Mouse (Mus musculus) heart, embryonic 12.5 days (tissue): Measurements from ENCODE around the gene Gm20388. TPM values are rescaled to one million over a fixed set of nuclear protein-coding genes. Genes with fewer than 3 reads are reported as not detected.

Experiments used
- ATAC-seq: fragments of 200-750 bp; cut with Nextera tagmentation; 2 replicates; pipeline ENCODE4 v1.8.0; 2017; ENCODE audit warnings: moderate TSS enrichment, moderate library complexity; ENCODE audit not compliant: insufficient number of reproducible peaks, low FRiP score
- H3K27ac ChIP-seq: fragments of 300-500 bp; sonication (generic); 2 replicates; pipeline ENCODE4 v1.5.1; 2016; ENCODE audit warnings: mild to moderate bottlenecking, moderate library complexity; ENCODE audit not compliant: poor library complexity, severe bottlenecking
- H3K27me3 ChIP-seq: fragments of 300-500 bp; sonication (generic); replicated peaks from 2 replicates; pipeline ENCODE4 v1.6.1; 2016; ENCODE audit warnings: mild to moderate bottlenecking, moderate library complexity
- H3K36me3 ChIP-seq: fragments of 300-500 bp; sonication (generic); 2 replicates; pipeline ENCODE4 v1.6.1; 2016; ENCODE audit warnings: mild to moderate bottlenecking, moderate library complexity
- H3K4me1 ChIP-seq: fragments of 300-500 bp; sonication (generic); replicated peaks from 2 replicates; pipeline ENCODE4 v1.6.1; 2016; ENCODE audit warnings: mild to moderate bottlenecking
- H3K4me2 ChIP-seq: fragments of 300-500 bp; sonication (generic); 2 replicates; pipeline ENCODE4 v1.6.1; 2016; ENCODE audit warnings: mild to moderate bottlenecking, moderate library complexity
- H3K4me3 ChIP-seq: fragments of 300-500 bp; sonication (generic); 2 replicates; pipeline ENCODE4 v1.5.1; 2016; ENCODE audit warnings: mild to moderate bottlenecking
- H3K9ac ChIP-seq: fragments of 300-500 bp; sonication (generic); 2 replicates; pipeline ENCODE4 v1.6.1; 2016; ENCODE audit warnings: mild to moderate bottlenecking, moderate library complexity
- H3K9me3 ChIP-seq: fragments of 300-500 bp; sonication (generic); replicated peaks from 2 replicates; pipeline ENCODE4 v1.6.1; 2016; ENCODE audit warnings: mild to moderate bottlenecking, moderate library complexity
- WGBS: fragments of 180-500 bp; shearing (Covaris S2); methylation state at CpG from one replicate; pipeline ENCODE4 v1.1.7; 2016; 5-methylcytosine and 5-hydroxymethylcytosine counted together
- polyA plus RNA-seq: library from polyadenylated mRNA; unstranded; fragments of >200 nt; fragmentation: Nextera tagmentation; extraction: Ambion mirVana; gene quantifications from 2 replicates; pipeline ENCODE4 v1.2.1, GENCODE M21; 2016

The Gm20388 gene
- polyA plus RNA-seq, 1 experiment from 2014 or later: not detected

DNA sequence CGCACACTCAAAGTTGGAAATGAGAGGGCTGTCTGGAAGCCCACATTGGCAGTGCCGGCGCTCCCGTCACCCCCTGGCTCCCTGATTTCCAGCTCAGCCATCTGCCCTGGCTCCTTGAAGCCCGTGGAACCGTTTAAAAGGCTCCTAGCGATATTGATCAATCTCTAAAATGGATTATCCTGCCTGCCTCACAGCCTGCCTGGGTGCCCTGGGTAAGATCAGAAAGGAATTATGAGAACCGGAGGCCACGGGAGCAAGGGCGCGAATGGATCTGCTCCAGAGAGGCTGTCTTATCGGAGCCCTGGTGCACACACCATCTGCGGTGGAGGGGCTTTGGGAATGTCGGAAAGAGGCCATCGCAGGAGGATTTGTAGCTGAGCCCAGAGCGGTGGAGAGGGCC, 561.6 kb downstream of the Gm20388 start:
- peak overlapping the region; percentile 19; the same call in 1 of the 2 replicates for H3K9ac ChIP-seq
- 13% methylated on average over 16 of the region's 16 CpGs for WGBS
- 0 out of 2 replicates have a peak, but pooled peaks cover 7% of the 10 kb centered on the region for H3K27me3 ChIP-seq
- no peak overlapping the region; the same call in 1 of the 2 replicates for H3K4me3 ChIP-seq
- ATAC-seq: no peak
- peaks cover 65% of the 10 kb centered on the region for H3K4me1 ChIP-seq
- H3K27ac ChIP-seq: peak overlapping the region; percentile 64
- no peaks in the 10 kb centered on the region for H3K36me3 ChIP-seq
- peak overlapping the region; percentile 57 for H3K4me2 ChIP-seq
- H3K9me3 ChIP-seq: no peaks in the 10 kb centered on the region

DNA sequence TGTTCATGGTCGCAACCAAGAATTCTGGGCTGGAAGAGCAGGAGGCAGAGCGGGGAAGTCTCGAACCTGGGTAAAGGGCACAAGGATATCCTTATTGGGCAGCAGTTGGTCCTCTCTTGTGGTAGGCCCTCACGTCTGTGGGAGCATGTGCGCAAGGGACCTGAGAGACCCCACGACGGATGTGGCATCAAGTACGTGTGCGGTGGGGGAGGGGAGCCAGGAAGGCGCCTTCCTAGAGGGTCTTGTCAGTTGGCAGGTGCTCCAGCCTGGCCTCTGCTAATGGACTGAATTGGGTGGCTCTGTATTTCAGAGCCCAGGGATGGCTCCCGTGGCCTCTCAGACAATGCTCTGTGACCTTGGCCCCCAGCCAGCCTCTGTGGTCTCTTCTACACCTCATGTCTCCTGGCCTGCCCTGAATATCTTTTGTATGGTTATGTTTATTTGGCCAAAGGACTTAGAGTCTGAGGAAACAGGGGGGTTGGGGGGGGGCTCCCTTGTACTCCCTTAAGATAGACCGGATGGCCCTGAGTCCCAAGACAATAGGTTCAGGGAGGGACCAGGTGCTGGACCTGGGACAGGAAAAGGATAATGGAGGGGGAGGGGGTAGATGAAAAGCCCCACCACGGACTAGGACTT, 563.2 kb downstream of the Gm20388 start:
- Histone ChIP-seq H3K4me3 (no peak overlapping the region), H3K27ac (no peak overlapping the region), H3K27me3 (no peaks in the 10 kb centered on the region), H3K36me3 (no peaks in the 10 kb centered on the region), H3K4me2 (no peak overlapping the region), H3K9me3 (no peaks in the 10 kb centered on the region), H3K9ac (no peak overlapping the region), H3K4me1 (peaks cover 68% of the 10 kb centered on the region)
- WGBS: 78% methylated on average over 13 of the region's 13 CpGs
- ATAC-seq: no peak

DNA sequence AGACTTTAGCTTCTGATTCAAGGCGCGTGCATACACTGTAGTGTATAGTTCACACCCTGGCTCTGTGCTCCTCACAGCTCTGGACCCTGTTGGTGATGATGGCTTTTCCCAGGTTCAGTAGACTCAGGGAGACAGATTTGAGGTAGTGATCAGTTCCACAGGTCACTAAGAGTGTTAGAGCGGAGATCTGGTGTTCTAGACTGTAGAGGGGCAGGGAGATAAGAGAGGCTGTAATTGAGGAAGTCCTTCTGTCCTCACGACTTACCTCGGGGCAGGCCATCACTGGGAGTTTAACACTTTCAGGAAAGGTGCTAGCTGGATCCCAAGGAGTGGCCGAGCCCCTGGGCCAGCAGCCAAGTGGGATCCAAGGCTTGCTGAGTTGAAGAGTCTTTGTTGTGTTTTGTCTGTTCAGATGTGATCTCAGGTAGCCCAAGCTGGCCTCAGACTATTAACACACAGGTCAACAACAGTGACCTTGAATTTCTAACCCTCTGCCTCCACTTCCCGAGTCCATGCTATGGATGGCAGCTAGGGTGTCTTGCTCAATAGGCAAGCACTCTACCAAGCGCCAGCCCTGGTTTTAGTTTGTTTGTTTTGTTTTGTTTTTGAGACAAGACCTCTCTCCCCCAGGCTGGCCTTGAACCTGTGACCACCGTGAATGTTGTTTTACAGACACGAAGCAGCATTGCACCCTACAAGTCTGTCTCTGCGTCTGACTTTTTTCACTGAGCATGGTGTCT, 564.0 kb downstream of the Gm20388 start:
- Histone ChIP-seq H3K4me3 (no peak overlapping the region), H3K4me2 (no peak overlapping the region), H3K36me3 (no peaks in the 10 kb centered on the region), H3K9me3 (no peaks in the 10 kb centered on the region), H3K27me3 (no peaks in the 10 kb centered on the region), H3K4me1 (peaks cover 71% of the 10 kb centered on the region), H3K27ac (no peak overlapping the region; the same call in 1 of the 2 replicates), H3K9ac (no peak overlapping the region)
- WGBS: 57% methylated on average over 11 of the region's 11 CpGs
- no peak for ATAC-seq

DNA sequence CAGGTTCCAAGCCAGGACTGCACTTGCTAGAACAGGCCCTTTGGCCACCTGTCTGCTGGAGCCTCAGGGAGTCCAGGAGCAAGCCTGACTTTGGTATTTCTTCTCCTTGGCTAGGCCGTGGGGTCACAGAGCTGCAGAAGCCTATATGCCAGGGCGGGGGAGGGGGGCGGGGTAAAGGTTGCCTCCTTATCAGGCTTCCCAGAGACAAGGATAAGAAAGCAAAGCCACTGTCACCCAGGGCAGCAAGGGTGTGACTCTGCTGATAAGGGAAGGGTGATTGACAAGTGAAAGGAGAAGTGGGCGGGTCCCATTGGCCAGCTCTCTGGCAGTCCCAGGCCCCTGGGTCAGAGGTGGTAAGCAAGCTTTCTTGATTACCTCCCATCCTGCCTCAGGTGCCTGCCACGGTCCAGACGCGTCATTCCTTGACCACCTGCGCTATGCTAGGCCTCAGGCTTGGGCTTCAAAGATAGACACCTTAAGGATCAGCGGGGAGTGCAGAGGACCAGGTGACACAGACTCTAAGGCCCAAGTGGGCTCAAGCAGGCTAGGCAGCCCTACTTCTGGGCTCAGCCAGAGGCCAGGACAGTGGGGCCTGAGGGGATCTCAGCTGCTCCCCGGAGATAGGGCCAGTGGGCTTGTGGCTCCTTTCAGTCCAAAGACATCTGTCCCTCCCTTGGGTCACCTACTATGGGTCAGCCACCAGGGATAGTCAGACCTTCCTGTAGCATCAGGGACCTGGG, 565.0 kb downstream of the Gm20388 start:
- Histone ChIP-seq H3K27me3 (no peaks in the 10 kb centered on the region), H3K4me3 (no peak overlapping the region), H3K4me1 (peaks cover 72% of the 10 kb centered on the region), H3K9me3 (no peaks in the 10 kb centered on the region), H3K27ac (peak overlapping the region; percentile 63), H3K4me2 (peak overlapping the region; percentile 19), H3K36me3 (no peaks in the 10 kb centered on the region), H3K9ac (0 out of 2 replicates have a peak overlapping the region, but pooled peaks have one; percentile 14)
- 28% methylated on average over 10 of the region's 10 CpGs for WGBS
- peak; percentile 93 for ATAC-seq

DNA sequence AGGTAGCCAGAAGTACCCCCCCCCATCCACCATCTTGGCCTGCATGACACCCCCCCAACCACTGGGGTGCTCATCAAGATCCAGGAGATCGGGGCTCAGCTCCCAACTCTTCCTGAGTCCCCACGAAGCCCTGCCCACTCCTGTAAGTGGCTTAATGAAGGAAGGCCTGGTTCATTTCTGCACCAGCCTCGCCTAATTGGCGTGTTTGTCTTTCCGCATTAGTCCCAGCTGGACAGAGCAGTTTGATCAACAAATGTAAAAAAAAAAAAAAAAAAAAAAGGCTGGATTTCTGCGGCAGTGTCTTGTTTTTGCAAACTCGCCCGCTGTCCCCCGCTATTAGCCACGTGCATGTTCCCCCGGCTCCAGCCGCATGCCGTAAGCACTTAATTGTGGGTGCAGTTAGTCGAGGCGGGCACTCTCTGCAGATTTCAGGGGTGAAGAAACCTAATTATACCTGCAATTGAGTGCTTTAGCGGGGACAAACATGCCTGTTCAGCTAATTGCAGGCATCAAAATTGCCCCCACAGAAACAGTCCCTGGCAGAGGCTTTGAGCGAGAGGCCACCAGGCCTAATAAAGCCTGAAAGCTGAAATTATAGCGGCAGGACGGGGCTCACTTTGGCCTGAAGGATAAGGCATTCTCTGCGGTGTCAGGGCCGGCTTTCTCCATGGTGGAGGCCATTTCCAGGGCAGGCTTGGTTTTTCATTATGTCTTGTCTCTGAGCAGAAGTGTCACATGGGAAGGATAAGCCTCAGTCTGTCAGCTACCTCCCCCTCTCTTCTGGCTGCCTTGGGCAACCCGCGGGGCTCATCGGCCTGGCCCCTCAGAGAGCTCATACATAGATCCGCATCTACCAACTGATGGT, 566.3 kb downstream of the Gm20388 start:
- no peak overlapping the region for H3K27ac ChIP-seq
- no peak overlapping the region for H3K4me3 ChIP-seq
- H3K27me3 ChIP-seq: no peaks in the 10 kb centered on the region
- H3K9me3 ChIP-seq: no peaks in the 10 kb centered on the region
- no peaks in the 10 kb centered on the region for H3K36me3 ChIP-seq
- H3K9ac ChIP-seq: no peak overlapping the region
- WGBS: 69% methylated on average over 25 of the region's 25 CpGs
- no peak for ATAC-seq
- H3K4me1 ChIP-seq: peaks cover 59% of the 10 kb centered on the region
- H3K4me2 ChIP-seq: no peak overlapping the region

DNA sequence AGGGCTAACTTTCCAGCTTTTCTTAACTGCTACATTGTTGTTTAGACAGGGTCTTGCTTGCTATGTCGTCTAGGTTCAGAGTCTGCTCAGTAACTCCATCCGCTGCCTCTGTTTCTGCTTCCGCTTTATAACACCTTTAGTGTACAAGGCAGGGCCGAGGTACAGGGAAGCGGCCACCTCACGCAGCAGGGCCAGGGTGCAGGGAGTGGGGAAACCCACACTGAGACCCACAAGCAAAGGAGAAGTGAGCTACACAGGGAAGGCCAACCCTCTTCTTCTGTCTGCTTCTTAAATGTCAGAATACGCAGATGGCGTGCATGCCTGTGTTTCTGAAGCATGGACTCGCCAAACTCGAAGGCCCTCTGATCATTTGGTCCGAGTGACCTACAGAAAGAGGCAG, 568.1 kb downstream of the Gm20388 start:
- Histone ChIP-seq H3K9ac (no peak overlapping the region), H3K4me2 (no peak overlapping the region), H3K4me1 (peaks cover 43% of the 10 kb centered on the region), H3K36me3 (no peaks in the 10 kb centered on the region), H3K4me3 (no peak overlapping the region), H3K27me3 (no peaks in the 10 kb centered on the region), H3K27ac (no peak overlapping the region), H3K9me3 (no peaks in the 10 kb centered on the region)
- WGBS: 88% methylated on average over 11 of the region's 11 CpGs
- ATAC-seq: no peak

DNA sequence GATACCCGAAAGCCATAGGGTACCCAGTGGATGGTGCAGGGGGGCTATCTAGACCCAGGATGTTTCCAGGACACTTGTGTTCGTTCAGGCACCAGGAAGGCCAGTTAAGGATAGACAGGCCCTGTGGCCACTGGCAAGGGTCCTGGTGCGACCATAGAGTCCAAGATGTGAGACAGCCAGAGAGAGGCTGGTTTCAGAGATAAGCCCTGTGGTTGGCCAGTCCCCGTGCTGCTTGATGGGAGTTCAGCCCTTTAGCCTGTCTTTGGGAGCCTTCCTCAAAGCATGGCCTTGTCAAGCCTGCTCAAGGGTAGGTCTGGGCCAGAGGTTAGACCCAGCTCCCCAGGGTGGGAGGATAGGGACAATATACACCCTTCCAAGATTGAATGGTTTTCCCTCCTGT, 569.0 kb downstream of the Gm20388 start:
- no peak for ATAC-seq
- H3K4me1 ChIP-seq: peaks cover 43% of the 10 kb centered on the region
- H3K27ac ChIP-seq: no peak overlapping the region
- no peaks in the 10 kb centered on the region for H3K27me3 ChIP-seq
- WGBS: 70% methylated on average over 4 of the region's 4 CpGs
- H3K4me2 ChIP-seq: no peak overlapping the region
- no peaks in the 10 kb centered on the region for H3K9me3 ChIP-seq
- no peaks in the 10 kb centered on the region for H3K36me3 ChIP-seq
- no peak overlapping the region for H3K4me3 ChIP-seq
- H3K9ac ChIP-seq: no peak overlapping the region

DNA sequence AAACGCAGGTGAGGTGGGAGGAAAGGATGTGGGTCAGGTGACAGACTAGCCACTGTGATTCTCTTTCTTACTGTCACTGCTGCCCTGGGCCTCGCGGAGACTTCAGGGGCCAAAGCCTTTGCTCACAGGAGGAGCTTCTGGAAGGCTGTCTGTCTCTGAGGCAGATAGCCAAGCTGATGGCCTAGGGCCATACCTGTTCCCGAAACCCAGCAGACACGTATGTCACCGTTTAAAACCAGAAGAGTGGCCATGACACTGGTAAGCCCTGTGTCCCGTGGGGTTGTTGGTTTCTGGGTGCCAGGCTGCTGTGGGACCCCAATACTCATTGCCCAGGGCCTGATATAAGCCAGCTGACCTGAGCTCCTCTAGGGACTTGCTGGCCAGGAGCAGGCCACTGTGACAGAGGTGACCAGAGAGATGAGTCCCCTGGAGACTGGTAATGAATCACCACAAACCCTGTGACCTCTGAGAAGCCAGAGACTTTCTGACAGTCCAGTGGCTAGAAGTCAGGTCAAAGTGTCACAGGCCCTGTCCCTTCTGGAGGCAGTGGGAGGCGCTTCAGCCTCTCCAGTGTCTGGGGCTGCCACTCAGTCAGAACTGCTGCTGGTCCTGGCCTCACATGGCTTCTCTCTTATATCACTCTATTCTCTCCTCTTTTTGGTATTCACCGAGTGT, 571.5 kb downstream of the Gm20388 start:
- H3K9ac ChIP-seq: no peak overlapping the region
- no peaks in the 10 kb centered on the region for H3K9me3 ChIP-seq
- WGBS: 80% methylated on average over 9 of the region's 9 CpGs
- H3K4me2 ChIP-seq: no peak overlapping the region
- no peaks in the 10 kb centered on the region for H3K36me3 ChIP-seq
- H3K4me1 ChIP-seq: peaks cover 40% of the 10 kb centered on the region
- H3K27ac ChIP-seq: no peak overlapping the region
- no peak overlapping the region for H3K4me3 ChIP-seq
- H3K27me3 ChIP-seq: no peaks in the 10 kb centered on the region
- no peak for ATAC-seq

DNA sequence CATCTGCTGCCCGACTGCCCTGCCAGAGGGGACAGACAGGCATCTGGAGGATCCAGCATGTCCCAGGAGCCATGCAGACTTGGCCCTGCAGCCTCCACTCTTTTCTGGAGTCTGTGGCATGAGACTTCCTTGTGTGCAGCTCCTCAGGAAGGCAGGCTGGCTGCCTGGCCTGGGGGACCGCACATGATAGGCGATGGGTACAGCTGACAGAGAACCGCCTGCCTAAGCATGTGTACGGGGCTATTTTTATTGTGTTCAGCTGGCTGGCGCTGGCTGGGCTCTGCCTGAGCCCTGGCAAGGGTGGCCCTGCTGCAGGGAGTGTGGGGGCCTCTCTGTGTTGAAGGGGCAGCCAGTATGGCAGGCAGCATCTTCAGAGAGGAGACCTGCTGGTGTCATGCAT, 573.8 kb downstream of the Gm20388 start:
- no peaks in the 10 kb centered on the region for H3K9me3 ChIP-seq
- H3K36me3 ChIP-seq: no peaks in the 10 kb centered on the region
- H3K4me3 ChIP-seq: no peak overlapping the region
- WGBS: 45% methylated on average over 6 of the region's 6 CpGs
- no peak overlapping the region for H3K4me2 ChIP-seq
- no peaks in the 10 kb centered on the region for H3K27me3 ChIP-seq
- ATAC-seq: no peak
- H3K9ac ChIP-seq: 0 out of 2 replicates have a peak overlapping the region, but pooled peaks have one; percentile 21
- H3K27ac ChIP-seq: 0 out of 2 replicates have a peak overlapping the region, but pooled peaks have one; percentile 23
- H3K4me1 ChIP-seq: peaks cover 36% of the 10 kb centered on the region

DNA sequence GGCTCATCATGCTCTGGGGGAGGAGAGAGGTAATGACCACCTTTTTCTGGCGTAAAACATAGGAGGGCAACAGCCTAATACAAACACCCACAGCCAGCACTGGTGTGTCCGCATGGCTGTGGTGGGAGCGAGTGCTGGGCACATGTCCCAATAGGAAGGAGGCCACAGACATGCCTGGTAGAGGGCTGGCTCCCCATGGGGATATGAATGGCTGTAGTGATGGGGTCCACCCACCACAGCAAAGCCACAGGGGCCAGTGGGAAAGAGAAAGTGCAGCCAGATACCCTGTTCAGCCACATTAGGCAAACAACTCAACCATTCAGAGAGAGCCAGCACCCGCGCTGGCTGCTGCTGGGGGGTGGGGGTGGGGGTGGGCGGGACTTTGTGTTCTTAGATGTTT, 574.5 kb downstream of the Gm20388 start:
- H3K27ac ChIP-seq: no peak overlapping the region
- no peak for ATAC-seq
- no peaks in the 10 kb centered on the region for H3K9me3 ChIP-seq
- no peak overlapping the region for H3K4me2 ChIP-seq
- no peak overlapping the region for H3K9ac ChIP-seq
- H3K4me3 ChIP-seq: no peak overlapping the region
- 54% methylated on average over 6 of the region's 6 CpGs for WGBS
- H3K36me3 ChIP-seq: no peaks in the 10 kb centered on the region
- H3K4me1 ChIP-seq: peaks cover 37% of the 10 kb centered on the region
- H3K27me3 ChIP-seq: no peaks in the 10 kb centered on the region
